Mouse (Mus musculus): Measurements from ENCODE around the gene Mansc4.

GRCm38 (mm10) chr6:147099458-147100277, 12.8 kb upstream of the Mansc4 start:
- TF ChIP-seq CTCF (IDR thresholded peaks at IDR 0.05; ENCODE audit: borderline replicate concordance, extremely low read depth, insufficient read depth, insufficient read length) (no peak), POLR2A (IDR thresholded peaks at IDR 0.05; ENCODE audit: borderline replicate concordance, extremely low read depth, insufficient read depth, insufficient read length, poor library complexity, severe bottlenecking) (no peak)

All from brain, embryonic 14.5 days (tissue).